Mouse (Mus musculus) E14TG2a.4 (cell line): ENCODE measurements around the gene Zfpm1.

ENCODE experiments used
- H3K27me3 ChIP-seq: 2 replicates; pipeline ENCODE4 v1.6.1; 2014; ENCODE audit warnings: low read length, control low read depth; ENCODE audit not compliant: insufficient read depth
- H3K36me3 ChIP-seq: 2 replicates; pipeline ENCODE4 v1.6.1; 2014; ENCODE audit warnings: low read length, control low read depth; ENCODE audit not compliant: insufficient read depth
- H3K4me1 ChIP-seq: replicated peaks from 2 replicates; pipeline ENCODE4 v1.6.1; 2014; ENCODE audit warnings: low read depth, low read length, control low read depth
- H3K4me3 ChIP-seq: replicated peaks from 2 replicates; pipeline ENCODE4 v1.5.1; 2014; ENCODE audit warnings: mild to moderate bottlenecking, low read length
- H3K9me3 ChIP-seq: 2 replicates; pipeline ENCODE4 v1.6.1; 2014; ENCODE audit warnings: low read length, control low read depth
- CTCF ChIP-seq: conservative IDR thresholded peaks from 2 replicates; pipeline ENCODE4 v1.5.1; 2014; ENCODE audit warnings: low read length
- NANOG ChIP-seq: IDR thresholded peaks from 2 replicates; pipeline ENCODE4 v1.6.1; 2014; ENCODE audit warnings: borderline replicate concordance, low read length, mixed read lengths
- POU5F1 ChIP-seq: IDR thresholded peaks from 2 replicates; pipeline ENCODE4 v1.6.1; 2014; ENCODE audit warnings: low read length, borderline replicate concordance

The Zfpm1 gene

DNA sequence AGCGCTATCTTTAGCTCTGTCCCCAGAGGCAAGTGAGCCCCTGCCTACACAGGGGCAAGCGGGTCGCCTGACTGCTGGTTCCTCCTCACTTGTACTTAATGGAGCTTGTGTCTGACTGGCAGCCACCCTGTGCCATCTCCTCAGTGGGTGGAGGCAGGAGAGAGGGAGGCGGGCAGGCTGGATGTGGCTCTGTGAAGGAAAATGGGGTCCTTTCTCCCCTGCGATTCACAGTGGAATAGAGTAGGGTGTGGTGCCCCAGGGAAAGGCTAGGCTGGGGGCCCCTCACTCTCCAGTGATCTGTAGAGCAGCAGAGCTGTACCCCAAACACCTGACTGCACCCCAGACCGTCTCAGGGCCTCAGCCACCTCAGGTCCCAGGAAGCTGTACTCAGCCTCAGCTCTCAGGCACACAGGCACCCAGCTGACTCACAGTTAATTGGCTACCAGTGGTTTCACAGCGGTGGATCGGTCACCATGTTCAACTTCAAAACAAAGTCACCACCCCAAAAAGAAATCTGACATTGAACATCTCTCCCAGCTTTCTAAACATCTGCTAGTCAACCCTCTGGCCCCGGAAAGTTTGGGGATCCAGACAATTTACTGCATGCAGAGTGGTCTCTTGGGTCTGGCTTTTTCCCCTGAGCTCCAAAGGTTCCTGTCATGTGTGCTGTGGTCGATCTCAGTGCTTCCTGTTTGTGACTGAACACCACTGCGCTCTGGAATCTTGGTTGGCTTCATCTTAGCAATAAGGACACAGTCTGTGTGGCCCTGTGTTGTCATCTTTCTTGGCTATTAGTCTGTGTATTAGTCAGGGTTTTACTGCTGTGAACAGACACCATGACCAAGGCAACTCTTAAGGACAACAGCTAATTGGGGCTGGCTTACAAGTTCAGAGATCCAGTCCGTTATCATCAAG lies 63.5 kb downstream of the Zfpm1 start:
- TF ChIP-seq CTCF (no peak), NANOG (no peak), POU5F1 (no peak)
- 0 out of 2 replicates have a peak overlapping the region, but pooled peaks have one; percentile 39 for H3K4me3 ChIP-seq
- H3K36me3 ChIP-seq, result no peaks in the 10 kb centered on the region
- peaks cover 36% of the 10 kb centered on the region for H3K27me3 ChIP-seq
- H3K9me3 ChIP-seq, result no peaks in the 10 kb centered on the region
- H3K4me1 ChIP-seq, result peaks cover 49% of the 10 kb centered on the region

DNA sequence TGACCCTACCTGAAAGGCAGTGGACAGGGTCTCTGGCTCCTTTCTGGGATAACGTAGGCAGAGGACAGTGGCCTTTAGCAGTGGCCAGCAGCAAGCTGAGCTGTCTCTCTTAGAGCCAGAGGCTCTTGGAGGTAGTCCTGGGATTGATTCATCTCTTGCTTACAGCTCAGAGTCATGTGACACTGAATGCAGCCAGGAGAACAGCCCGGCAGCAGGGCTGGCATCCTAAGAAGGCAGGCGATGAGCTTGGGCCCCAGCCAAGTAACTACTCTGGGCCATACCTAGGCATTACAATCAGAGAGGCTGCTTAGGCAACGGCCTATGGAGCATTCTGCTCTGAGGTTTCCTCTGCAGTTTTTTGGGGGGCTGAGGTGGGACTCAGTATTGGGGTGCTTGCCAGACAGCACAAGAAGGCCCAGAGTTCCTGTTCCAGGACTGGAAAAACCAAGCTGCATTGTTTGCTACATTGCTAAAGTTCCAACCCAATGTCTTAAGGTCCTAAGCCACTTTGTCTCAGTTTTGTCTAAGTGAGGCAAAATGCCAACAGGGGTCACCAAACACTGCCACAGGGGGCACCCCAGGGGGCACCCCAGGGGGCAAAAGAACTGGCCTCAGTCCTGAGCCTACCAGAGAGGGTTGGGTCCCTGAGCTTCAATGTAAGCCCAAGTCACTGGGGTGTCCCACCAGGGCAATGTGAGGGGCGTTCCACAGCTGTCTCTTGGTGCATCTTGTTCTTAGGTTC lies 66.0 kb downstream of the Zfpm1 start:
- Histone ChIP-seq H3K4me1 (peaks cover 60% of the 10 kb centered on the region), H3K36me3 (no peaks in the 10 kb centered on the region), H3K4me3 (no peak overlapping the region), H3K9me3 (no peaks in the 10 kb centered on the region), H3K27me3 (peaks cover 22% of the 10 kb centered on the region)
- TF ChIP-seq CTCF (no peak), NANOG (no peak), POU5F1 (no peak)

DNA sequence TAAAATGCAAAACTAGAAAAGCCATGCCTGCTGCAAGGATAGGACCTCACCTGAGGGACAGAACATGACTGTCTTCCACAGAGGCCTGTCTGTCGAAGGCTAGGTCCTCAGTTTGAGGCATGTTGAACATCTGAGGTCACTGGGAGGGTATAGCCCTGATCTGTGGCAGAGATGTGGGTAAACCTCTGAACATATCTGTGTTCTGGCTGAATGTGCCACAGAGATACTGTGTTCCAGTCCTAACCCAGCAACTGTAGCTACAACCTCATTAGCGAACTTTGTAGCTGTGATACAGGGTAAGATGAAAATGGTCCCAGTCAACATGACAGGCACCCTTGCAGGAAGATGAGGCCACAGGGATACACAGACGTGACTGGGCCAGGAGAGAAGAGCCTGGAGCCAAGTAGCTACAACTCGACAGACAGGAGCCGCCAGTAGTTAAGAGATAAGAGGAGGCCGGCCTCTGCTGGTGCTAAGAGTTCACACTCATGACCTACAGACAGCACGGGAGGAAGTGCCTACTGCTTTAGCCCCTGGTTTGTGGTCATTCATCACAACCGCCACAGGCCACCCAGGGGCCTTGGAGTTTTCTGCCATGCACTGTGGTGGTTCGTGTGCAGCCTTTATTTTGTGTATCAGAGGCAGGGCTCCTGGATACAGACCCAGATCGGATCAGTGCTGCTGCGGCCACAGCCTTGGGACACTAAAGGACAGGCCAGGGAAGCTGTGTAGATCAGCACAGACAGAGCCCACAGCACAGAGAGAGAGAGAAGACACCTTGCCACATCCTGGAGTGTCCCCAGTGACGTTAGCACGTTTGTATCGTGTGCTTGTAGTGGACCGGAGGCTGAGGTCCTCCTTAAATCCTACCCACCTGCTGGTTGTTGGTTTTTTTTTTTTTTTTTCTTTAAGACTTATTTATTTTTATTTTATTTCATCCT lies 67.7 kb downstream of the Zfpm1 start:
- TF ChIP-seq POU5F1, result no peak
- no peak for TF ChIP-seq NANOG
- no peak for TF ChIP-seq CTCF
- Histone ChIP-seq H3K4me1 (peaks cover 46% of the 10 kb centered on the region), H3K27me3 (peaks cover 19% of the 10 kb centered on the region), H3K36me3 (no peaks in the 10 kb centered on the region), H3K9me3 (no peaks in the 10 kb centered on the region), H3K4me3 (no peak overlapping the region)

DNA sequence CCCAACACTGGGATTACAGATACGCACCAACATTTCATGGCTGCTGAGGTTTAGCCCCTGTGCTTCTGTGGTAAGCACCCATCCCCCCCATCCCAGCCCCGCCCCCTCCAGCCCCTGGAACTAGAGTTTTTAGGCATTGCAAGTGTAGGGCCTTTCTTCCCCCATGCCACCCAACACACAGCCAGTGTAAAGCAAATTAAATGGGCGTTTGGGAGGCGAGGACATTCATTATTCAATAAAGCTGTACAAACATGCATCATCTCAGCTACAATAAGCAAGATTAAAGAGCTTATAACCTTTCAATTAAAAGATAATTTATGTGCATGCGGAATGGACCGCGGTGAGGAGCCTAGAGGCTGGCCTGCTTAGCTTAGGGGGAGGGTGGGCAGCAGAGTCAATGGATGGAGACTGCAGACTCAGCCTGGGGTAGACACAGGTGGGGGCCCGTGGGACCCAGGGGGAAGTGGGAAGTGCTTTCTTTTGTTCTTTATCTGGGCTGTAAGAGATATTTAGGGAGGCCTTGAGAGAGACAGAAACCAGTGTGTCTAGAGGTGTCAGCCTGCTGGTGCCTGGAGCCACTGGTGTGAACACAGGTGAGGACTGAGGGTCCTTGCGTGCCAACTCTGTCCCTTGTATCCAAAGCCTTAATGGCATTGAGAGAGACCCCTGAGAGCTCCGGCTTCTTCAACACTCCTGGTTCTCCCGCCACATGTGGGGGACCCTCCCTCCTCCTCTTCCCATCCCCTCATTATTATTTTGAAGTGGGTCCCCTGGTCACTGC lies 68.6 kb downstream of the Zfpm1 start:
- no peak for TF ChIP-seq NANOG
- TF ChIP-seq POU5F1, result no peak
- TF ChIP-seq CTCF, result no peak
- peaks cover 40% of the 10 kb centered on the region for H3K4me1 ChIP-seq

DNA sequence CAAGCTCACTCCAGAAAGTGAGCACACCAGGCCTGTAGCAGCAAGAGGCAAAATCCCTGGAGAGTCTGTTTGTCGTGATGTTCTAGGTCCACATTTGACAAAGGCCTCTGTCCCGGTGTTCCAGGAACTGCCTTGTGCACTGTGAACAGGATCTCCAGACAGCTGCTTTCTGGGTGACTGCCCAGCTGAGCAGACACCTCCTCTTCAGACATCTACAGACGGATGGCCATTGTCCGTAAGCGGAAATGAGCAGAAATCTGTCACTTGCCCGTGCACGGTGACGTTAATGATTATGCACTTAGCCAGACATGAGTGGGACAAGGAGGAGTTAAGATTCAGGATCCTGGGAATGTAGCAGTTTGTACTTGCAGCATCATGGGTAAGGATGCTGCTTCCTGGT lies 72.2 kb downstream of the Zfpm1 start:
- TF ChIP-seq POU5F1 (no peak), NANOG (no peak), CTCF (no peak)
- peaks cover 44% of the 10 kb centered on the region for H3K4me1 ChIP-seq
- H3K9me3 ChIP-seq, result no peaks in the 10 kb centered on the region
- peaks cover 22% of the 10 kb centered on the region for H3K27me3 ChIP-seq
- no peaks in the 10 kb centered on the region for H3K36me3 ChIP-seq
- H3K4me3 ChIP-seq, result no peak overlapping the region

More for the DNA sequence above, 68.6 kb downstream of the Zfpm1 start:
- H3K36me3 ChIP-seq, result no peaks in the 10 kb centered on the region
- no peaks in the 10 kb centered on the region for H3K9me3 ChIP-seq
- no peak overlapping the region for H3K4me3 ChIP-seq
- H3K27me3 ChIP-seq, result peaks cover 19% of the 10 kb centered on the region

DNA sequence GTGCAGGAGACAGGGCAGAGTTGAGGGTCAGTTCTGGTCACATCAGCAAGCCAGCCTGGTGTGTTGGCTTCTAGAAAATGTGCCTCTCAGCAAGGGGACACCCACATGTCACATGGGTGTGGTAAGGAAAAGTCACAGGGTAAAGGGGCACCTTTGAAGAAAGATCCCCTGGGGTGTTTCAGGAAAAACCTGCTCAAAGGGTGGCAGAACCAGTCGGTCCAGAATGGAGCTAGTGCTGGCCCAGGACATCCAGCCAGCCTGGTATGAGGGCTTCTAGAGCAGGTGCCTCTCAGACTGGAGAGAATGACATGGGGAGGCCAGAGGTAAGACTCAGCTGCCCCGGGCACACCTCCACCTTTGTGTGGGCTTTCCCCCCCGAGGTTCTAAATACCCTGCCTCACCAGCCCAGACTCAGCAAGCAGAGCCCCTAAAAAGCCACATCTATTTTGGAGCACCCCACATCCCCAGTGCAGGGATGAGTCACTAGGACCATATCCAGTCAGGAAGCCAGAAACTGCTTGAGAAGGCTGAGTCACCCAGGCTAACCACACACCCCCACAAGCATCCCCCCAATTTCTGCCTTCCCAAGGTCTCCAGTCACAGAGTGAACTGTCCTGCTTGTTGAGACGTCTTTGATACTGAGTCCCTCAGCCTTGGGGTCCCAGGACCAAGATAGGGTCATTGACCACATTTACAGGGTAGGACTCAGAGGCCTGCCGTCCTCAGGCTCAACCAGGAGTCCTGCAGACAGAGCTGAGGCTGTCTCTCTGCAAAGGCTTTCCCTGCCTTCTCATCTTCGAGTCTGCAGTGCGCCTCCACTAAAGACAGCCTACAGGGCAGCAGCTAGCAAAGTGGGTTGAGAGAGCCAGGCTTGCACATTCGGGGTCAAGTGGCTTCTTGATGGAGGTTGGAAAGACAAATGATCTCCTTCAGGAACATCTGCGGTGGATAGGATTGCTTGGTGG lies 74.0 kb downstream of the Zfpm1 start:
- H3K4me1 ChIP-seq, result peaks cover 30% of the 10 kb centered on the region
- H3K36me3 ChIP-seq, result no peaks in the 10 kb centered on the region
- no peak overlapping the region for H3K4me3 ChIP-seq
- TF ChIP-seq POU5F1 (no peak), CTCF (no peak), NANOG (no peak)
- H3K27me3 ChIP-seq, result peaks cover 20% of the 10 kb centered on the region
- H3K9me3 ChIP-seq, result no peaks in the 10 kb centered on the region

DNA sequence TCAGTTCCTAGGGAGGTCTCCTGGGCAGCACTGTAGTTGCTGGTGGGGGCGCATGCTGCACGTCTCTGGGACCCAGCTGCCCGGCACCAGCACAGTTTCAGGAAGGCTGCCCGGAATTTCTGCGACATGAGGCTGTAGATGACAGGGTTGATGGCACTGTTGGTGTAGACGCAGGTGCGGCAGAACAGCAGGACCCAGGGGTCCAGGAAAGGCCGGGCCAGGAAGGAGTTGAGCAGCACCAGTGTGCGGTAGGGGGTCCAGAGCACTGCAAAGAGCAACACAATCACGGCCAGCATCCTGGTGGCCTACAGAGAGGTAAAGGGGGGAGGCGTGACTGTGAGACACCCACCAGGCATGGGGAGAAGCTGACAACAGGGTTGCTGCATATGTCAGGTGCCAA lies 75.3 kb downstream of the Zfpm1 start:
- Histone ChIP-seq H3K9me3 (no peaks in the 10 kb centered on the region), H3K36me3 (no peaks in the 10 kb centered on the region), H3K4me3 (no peak overlapping the region), H3K27me3 (peaks cover 18% of the 10 kb centered on the region), H3K4me1 (peaks cover 18% of the 10 kb centered on the region)
- TF ChIP-seq CTCF (no peak), NANOG (no peak), POU5F1 (no peak)
